Mouse (Mus musculus) erythroid progenitor cell, adult 5-6 weeks (primary cell): ENCODE measurements around the gene Ankrd42. TPM values are rescaled to one million over a fixed set of nuclear protein-coding genes. Genes with fewer than 3 reads are reported as not detected.

Experiments used
- ATAC-seq: replicated peaks from 2 replicates; pipeline ENCODE4 v1.8.0; 2016; ENCODE audit warnings: moderate number of reproducible peaks, mild to moderate bottlenecking, moderate TSS enrichment, inconsistent platforms; ENCODE audit not compliant: poor library complexity, low FRiP score, severe bottlenecking
- total RNA-seq, 2 experiments: library from RNA; stranded (forward) in 1 of 2; stranded (reverse) in 1 of 2; fragments of 150-400 nt in 1 of 2; fragments of 186-747, 209-891 nt in 1 of 2; gene quantifications; 2 replicates each; pipeline versions ENCODE4 v1.2.3 to v1.2.4; 2015 to 2017; ENCODE audit warnings: low replicate concordance in 2 of 2

Ankrd42 gene
- not detected in 2 replicates for total RNA-seq (2015; ENCODE audit: low replicate concordance)
- total RNA-seq (2017; ENCODE audit: low replicate concordance): 0.51 and 1.3 TPM in 2 replicates

DNA sequence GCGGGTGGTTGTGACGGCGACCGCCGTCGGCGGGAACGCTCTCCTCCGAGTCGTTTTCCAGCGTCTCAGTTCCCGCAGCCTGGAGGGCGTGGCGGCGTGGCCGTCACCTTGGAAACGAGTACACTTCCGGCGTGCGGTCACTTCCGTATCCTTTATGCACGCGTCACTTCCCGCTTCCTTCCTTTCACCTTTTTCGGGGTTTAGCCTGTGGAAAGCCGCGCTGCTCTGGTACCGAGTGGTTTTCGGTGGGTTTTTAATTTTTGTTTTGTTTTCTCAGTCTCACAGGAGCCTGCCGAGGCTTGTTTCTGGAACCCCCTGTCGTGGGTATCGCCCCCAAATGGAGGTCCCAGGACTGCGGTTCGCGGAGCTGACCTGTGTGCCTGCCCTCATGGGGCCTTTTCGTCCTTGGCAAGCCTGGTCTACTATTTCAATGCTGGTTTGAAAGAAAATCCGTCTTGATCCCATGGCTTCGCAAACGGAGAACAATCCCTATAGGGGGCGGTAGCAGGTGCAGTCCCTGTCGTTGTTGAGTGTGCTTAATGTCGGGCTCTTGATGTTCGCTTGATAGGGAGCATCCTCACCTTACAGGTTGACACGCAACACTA is at the start of gene Ankrd42:
TSS of gene Ankrd42 (minus strand) at position 122 of the 605 bp plus-strand sequence.
- ATAC-seq: peak; percentile 98

DNA sequence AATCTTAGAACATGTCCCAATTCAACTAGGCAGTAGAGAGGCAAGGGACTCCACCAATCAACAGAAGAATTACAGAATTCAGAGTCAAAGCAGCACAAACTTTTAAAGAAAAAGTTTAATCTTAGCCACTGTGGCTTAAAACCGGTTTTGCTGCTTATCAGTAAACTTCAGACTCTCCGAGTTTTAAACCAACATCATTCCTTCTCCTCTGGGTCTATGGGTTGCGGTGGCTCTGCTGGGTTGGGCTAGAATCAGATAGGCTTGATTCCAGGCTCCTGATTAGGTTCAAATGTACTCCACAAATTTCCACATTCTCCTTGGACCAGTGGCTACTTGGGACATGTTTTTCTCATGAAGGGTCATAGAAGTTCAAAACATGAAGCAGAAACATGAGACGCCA is 40.4 kb upstream of the Ankrd42 start:
- ATAC-seq: no peak

DNA sequence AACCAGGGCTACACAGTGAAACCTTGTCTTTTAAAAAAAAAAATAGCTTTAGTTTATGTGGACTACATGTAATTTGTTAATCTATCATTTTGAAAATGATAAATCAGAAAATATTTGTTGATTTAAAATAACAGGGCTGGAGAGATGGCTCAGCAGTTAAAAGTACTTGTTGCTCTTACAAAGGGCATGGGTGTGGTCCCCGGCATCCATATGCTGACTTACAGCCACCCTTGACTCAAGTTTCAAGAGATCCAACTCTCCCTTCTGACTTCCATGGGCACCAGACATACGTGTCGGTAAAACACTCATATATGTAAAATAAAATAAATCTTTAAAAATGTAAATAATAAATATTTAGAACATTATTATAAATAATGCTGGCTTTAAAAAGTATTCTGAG is 38.2 kb upstream of the Ankrd42 start:
- no peak for ATAC-seq

DNA sequence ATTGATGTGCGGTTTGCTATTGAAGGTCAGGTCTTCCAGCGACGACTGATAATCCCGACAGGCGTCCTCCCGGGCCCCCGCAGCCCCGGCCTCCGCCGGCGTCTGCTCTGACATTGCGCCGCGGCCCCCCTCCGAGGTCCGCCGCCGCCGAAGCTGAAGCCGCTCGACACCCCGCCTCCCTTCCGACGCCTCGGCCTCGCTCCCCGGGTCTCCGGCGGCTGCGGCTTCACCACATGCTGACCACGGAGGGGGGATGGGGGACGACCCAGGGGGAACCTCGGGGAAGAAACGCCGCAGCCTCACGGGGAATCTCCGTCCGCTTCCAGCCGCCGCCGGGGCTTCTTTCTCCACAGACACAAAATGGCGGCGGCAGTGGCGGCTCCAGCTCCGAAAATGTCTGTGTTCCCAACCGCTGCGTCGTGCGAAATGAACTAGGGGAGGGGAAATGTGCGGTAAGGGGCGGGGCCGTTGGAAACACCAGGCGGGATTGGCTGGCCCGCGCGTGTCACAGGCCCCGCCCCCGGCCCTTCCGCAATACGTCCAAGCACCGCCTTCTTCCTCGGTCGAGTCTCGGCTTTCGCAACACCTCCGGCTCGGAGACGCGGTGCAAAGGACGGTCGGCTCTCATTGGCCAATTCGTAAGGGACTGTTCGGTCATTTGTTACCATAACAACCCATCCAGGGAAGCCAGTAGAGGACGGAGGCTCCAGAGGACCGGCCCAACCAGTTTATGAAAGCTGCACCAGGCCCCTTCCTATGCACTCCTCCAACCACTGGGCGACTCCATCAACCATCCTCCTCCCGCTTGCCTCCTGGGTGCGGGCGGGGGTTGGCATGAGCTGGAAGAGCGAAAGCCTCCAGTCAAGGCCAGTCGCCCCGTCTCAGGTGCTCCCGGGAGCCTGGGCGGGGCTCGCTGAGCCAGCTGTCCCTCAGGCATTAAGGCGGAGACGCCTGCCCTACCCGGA is 32.8 kb upstream of the Ankrd42 start, which contains the start of gene Pcf11:
TSS of gene Pcf11 (minus strand) at position 428 of the 965 bp plus-strand sequence.
- peak; percentile 87 for ATAC-seq

DNA sequence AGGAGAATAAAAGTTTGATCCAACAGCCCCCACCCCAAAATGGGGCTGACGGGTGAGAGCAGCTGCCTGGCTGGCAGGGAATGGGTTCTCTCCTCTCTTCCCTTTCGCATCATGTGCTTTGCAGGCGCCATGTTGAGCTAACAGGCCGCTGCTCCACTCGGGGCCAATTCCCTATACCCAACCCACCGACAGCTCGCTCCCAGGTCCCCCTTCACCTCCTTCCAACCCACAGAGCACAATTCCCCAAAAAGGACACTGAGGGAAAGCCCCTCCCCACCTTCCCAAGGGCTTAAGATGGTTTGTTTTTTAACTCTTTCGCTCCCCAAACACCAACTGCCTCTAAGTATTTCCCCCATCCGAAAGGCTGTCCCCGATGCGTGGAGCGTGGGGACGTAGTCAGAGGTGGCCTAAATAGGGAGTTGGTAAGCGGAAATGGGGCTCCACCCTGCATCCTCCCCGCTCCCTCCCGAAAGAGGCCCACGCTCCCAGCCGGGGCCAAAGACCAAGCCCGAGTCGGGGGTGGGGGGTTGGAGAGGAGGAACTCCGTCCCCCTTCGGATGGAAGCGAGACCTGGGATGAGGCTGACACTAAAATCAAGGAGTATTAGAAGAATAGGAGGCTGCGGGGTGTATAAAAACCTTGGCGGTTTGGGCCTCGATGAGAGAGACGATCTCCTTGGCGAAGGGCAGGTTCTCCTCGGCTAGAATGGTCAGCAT is 32.0 kb upstream of the Ankrd42 start:
- peak; percentile 55 for ATAC-seq

DNA sequence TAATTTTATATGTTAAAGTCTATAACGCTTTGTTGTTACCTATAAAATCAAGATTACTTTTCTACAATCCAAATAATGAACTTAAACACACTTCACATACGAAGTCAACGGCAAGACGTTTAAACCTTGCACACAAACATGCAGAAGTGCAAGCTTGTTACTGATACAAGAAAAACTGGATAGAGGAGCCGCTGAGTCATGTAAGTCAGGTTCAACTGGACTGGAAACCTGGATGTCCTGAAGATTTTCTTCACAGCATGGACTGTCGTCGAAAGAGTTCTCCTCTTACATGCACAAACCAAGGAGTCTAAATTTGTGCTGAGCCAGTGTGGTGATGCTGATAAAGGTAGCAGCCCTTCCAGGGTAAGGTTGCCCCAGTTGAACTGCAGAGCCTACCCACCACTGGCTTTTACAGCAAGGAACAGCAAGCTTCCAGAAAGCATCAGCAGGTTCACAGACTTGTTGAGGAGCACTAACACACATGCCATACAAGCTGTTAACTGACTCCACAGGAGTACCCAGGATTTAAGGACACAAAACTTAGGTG is 29.4 kb upstream of the Ankrd42 start:
- ATAC-seq: no peak

DNA sequence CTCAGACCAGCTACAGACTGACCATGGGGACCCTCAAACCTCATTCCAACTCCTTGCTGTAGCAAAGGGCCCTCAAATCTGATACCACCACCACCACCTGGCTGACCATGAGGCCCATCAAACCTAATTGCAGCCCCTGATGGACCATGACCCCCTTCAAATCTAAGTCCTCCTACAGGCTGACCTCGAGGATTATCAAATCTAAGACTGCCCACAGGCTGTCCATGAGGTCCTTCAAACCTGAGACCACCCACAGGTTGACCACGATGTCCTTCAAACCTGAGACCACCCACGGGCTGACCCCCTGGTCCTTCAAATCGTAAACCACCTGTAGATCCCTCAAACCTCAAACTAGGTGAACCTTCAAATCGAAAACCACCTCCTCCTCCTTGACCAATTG is 21.1 kb upstream of the Ankrd42 start:
- no peak for ATAC-seq

DNA sequence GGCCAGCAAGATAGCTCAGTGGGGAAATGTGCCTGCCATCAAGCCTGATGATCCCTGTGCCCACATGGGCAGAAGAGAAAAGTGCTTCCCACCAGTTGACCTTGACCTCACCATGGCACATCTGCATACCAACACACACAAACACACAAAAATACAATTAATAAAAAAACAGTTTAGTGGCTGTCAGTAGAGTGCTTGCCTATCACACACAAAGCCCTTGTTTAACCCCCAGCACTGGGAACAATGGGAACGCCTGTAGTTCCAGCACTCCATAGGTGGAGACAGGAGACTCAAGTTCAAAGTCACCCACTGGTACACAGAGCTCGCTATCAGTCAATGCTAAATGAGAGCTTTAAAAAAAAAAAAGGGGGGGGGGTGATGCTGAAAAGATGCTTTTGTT is 19.4 kb upstream of the Ankrd42 start:
- ATAC-seq: no peak

DNA sequence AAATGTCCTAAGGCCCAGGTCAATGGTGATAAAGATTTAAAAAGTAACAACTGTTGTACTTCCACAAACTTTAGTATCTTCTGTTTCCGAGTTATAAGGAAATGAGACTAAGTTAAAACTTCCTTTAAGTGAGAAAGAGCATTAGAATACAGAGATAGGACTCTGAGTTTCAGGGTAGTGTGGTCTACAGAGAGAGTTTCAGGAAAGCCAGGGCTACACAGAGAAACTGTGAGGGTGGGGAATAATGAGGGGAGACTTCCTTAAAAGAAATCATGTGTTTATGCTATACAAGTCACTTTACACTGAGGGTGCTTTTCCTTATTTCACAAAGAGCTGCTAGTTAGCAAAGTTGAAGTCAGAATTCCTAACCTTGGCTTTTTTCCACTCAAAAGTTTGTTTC is 16.4 kb upstream of the Ankrd42 start:
- ATAC-seq: no peak

DNA sequence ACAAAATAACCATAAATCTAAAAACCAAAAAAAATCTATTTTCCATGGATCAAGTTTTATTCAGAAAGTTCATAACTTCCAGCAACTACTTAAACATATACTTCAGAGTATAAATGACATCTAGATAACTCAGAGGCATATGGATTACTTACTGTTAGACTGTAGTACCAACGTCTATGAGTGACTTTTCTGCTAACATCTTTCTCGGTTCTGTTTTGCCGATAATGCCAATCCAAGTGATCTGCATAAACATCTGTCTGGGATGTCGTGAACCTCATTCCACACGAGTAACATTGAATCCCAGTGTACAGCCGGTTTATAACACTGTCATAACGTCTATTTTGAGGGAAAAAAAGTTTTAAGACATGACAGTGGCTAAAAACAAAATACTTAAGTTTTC is 10.8 kb upstream of the Ankrd42 start:
- ATAC-seq: no peak

DNA sequence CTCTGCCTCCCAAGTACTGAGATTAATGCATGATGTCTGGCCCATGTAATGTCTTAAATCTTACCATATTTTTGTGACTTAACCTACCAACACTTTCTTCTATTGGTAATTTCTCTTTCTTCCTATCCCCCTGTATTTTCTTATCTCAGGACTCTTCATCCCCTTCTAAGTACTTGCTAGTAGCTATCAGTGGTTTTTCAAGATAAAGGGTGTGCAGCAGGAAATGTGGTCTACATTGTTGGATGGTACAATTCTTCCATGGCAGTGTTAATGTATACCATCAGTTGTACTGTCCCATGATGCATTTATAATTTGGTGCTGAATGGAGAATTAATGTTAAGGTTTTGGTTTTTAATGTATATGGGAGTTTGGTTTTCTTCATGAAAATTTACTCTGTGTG is 5.4 kb upstream of the Ankrd42 start:
- ATAC-seq: no peak

DNA sequence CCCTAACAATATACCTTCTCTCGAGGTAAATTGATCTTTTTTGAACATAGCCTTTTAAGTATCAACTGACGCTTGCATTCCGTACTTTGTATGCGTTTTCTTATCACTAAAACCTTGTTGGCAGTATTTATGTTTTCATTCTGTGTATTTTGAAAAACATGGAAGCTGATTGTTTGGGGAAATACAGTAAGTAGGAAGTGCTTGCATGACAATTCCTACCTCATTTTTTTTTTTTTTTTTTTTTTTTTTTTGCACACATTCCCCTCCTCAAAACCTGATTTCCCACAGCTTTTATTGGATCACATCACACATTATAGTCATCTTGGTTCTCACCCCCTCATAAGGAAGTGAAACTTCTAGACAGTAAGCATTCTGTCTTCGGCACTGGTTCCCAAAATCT is 1.1 kb upstream of the Ankrd42 start:
- ATAC-seq: no peak

DNA sequence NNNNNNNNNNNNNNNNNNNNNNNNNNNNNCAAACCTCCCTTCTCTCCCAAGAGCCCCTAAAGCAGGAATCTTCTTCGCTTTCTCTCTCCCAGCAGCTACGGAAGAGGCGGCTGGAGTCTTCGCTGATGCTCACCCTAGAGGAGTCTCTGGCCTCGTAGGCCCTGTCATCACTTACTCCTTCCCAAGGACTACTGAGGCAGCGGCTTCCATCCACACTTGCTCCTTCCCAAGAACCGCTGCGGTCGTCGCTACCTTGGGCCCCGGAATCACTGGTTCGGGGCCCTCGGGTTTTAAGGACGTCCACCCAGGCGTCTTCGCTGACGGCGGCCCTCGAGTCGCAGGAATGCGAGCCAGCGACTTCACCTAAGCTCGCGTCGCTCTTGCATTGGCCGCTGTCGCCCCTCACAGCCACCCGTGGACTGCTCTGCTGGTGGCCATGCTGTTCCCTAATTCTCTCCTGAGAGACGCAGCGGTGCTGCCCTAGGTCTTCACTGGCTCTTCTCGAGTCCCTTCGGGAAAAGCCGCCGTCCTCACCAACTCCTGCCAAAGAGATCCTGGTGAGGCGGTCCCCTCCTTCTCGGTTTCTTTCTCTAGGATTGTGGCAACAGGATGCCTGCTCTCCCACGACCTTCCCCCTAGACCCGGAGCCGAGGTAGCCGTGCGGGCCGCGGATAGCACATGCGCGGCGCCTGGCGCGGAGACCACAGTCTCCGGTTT is 489 bp downstream of the Ankrd42 start:
- peak; percentile 32; the same call in 1 of the 2 replicates for ATAC-seq

DNA sequence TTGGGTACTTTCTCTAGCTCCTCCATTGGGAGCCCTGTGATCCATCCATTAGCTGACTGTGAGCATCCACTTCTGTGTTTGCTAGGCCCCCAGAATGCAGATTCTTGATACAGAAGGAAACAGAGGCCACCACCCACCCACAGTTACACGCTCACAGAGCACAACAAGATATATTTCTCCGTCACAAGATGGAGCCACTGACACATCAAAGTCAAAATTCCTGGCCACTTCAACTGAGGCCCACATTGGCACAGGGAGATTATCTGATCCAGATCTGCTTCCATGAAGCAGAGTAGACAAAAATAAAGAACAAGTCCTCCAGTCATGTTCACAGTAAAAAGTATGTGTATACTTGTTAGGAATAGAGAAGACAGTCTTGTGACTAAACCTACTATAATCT is 6.8 kb downstream of the Ankrd42 start:
- ATAC-seq: no peak; the same call in 1 of the 2 replicates

DNA sequence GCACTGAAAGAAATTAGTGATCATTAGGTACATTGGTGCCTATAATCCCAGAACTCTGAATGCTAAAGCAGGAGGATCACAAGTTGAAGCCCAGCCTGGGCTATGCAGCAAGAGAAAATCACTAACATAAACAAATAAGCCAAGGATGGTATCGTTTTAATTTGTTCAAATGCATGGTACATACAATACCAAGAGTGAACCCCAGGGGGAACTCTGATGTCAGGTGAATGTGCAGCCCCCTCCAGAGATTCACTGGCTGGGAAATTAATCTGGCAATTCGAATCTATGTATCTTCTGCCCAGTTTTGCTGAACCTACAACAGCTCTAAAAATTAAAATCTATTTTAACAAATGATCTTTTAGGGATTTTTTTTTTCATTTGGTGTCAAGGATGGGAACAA is 12.5 kb downstream of the Ankrd42 start:
- ATAC-seq: no peak

DNA sequence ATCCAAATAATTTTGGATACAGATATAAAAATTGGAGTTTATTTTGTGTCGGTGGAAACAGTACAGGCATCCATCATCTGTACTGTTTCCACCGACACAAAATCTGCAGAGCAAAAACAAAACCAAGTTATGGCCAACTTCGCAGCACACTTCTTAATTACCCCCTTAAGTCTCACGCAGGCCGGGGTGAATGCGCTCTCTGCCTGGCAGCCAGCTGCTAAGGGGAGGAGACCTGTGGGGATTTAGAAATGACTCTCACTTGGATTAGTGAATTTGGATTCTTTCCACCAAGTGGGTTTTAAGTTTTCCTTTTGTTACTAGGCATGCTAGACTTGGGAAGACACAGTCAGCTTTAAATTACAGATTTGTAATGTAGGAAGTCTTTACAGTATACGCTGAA is 26.1 kb downstream of the Ankrd42 start:
- no peak for ATAC-seq

DNA sequence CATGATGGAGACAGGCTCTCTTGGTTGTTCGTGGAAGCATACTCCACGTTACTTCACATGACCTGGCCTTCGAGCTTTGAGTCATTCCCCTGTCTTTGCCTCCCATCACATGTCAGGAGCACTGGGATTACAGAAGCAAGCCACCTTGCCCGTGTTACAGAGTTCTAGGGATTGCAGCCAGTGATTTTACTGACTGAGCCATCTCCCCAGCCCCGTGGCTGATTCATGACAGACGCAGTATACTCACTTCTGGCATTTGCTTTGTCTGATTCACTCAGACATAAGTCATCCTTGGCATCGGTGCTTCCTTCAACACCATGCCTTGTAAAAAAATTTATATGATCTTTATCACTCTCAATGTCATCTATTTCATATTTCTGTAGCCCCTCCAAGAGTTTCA is 32.0 kb downstream of the Ankrd42 start:
- no peak for ATAC-seq

DNA sequence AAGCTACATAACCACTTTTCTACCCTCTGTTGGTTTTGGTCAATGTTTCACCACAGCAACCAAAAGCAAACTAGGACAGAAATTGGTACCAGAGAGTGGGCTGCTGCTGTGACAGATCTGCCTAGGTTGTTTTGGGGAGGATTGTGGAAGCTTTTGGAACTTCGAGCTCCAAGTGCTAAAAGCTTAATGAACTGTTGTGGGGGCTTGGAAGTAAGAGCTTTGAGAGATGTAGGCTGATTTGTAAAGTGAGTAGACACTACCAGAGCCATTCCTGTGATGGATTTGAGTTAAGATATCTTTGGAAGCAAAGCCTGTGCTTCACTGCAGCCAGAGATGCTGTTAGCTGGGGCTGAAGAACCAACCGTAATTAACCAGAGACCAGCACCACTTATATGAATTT is 46.1 kb downstream of the Ankrd42 start:
- ATAC-seq: no peak

DNA sequence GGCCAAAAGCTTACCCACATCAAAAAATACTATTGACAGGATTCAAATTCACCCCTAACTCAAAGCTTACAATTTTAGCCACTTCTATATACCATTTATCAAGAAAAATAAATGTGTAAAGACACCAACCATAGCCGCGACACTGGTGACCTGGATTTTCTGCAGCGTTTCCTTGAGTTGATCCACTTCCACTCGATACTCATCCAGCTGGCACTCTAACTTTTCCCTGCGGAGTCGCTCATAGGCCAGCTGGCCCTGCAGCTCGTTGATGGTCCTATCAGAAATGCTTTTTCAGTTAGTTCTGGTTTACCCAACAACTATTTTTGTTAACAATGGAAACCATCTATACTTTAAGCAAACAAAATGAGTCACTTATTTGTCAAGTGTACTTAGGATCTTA is 47.0 kb downstream of the Ankrd42 start:
- ATAC-seq: no peak

DNA sequence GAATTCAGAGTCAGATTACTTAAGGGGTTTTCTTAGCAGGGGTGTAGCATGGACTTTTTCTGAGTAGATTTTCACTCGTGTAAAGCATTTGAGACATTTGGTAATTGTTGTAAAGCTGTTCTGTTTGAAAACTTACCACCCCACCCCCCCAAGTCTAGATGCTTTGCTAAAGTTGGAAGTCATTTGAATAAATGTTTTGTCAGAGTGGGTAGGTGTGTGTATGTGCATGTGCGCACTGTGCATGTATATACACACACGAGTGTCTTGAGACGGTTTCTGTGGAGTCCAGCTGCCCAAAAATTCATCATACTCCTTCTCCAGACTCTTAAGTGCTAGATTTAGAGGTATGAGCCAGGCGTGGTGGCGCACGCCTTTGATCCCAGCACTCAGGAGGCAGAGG is 53.4 kb downstream of the Ankrd42 start:
- no peak for ATAC-seq
